Mouse (Mus musculus): ENCODE results near the gene Psmb3.
"Not testable (repeated sequence)": the region's sequence is repeated elsewhere in the genome, so short reads cannot be mapped to it uniquely, and the experiment has no call there.

Gene Psmb3

GRCm38 (mm10) chr11:97717369-97718280 lies 14.4 kb downstream of the Psmb3 start:
- no peak for DNase-seq (ENCODE audit: extremely low spot score)

DNA sequence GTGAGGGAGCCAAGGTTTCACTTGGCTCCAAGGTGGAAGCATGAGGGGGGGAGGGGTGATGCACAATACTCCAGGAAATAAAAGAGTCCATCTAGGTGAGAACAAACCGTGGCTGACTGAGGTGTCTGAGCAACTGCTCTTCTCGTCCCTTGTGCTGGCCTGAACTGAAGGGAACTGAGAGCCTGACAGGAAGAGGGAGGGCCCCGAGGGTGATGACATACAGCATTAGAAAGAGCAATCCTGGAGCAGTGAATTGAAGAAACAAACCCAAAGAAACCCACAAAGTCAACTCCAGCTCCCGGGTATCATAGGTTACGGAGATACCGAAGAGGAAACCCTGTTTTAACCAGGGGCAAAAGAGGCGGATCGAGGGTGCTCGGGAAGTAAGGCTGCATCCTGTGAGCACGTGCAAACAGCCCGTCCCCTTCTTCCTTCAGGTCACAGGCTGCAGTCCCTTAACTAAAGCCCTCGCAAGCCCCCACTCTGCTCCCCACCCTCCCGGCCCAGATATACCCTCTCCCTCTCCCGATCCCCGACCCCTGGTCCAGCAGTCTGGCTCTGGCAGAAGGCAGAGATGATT lies 15.2 kb downstream of the Psmb3 start:
- no peak for DNase-seq (ENCODE audit: extremely low spot score)

DNA sequence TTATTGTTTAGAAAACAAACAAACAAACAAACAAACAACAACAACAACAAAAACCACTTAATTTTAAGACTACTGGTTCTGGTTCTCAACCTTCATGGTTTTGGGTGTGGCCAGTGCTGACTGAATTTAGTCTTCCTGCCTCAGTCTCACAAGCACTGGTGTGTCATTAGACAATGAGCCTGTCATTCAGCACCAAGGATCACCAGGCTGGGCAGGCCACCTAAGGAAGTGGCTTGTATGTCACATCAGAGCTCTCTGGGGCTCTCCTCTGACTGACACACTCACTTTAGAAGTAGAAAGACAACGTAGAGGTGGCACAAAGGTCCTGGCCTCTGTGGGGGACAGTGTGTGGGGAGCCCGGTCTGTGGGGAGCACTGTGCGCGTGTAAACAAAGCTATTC lies 15.8 kb downstream of the Psmb3 start:
- DNase-seq (ENCODE audit: extremely low spot score) = no peak

DNA sequence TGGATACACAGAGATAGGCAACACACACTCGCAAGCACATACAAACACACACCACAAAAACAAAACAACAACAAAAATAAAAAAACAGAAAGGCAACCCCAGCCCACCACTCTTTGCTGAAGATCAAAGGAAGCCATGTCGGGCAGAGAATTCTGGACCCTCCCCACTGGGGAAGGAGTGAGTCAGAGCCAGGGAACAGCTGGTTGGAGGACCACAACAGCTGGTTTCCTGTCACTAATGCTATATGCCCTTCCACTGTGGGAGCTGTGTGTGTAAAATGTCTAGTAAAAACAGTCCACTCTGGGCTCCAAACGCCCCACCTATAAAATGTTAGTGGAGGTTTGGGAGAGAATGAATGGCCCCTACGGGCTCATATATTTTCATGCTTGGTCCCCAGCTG lies 18.1 kb downstream of the Psmb3 start:
- no peak for DNase-seq (ENCODE audit: extremely low spot score)

DNA sequence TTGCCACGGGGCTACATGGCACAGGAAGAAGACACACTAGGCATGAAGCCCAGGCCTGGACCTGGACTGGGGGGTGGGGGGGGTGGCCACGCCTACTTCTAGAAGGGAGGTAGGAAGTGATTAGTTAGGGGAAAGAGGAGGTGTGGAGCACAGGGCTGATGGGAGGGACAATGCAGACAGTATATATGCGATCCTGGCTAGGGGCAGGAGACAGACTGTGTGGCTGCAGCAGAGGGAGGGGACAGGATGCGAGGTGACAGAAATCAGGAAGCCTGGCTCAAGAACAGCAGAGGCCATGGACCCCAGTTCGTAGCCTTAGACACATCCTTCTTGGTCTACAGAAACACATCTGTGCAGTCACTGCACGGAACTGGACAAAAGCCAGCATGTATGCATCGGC lies 20.5 kb downstream of the Psmb3 start:
- no peak for DNase-seq (ENCODE audit: extremely low spot score)

DNA sequence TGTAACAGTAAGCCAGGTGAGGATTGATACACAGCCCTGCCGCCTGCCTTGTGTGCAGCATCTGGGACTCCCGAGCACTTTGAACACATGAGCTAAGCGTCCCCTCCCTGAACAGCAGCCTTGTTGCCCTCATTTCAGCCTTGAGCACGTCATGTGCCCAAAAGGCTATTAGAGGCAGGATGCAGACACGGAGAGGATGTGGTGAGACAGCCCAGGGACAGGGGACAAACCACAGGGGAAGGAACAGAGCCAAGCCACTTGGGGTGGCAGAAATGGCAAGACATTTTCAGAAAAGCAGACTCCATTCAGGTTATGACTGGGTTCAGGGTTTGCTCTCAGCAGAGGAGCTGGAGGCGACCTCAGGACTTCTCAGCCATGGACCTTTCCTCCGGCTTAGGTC lies 25.1 kb downstream of the Psmb3 start:
- DNase-seq (ENCODE audit: extremely low spot score) = no peak

GRCm38 (mm10) chr11:97728730-97729129 lies 25.5 kb downstream of the Psmb3 start:
- DNase-seq (ENCODE audit: extremely low spot score) = no peak

DNA sequence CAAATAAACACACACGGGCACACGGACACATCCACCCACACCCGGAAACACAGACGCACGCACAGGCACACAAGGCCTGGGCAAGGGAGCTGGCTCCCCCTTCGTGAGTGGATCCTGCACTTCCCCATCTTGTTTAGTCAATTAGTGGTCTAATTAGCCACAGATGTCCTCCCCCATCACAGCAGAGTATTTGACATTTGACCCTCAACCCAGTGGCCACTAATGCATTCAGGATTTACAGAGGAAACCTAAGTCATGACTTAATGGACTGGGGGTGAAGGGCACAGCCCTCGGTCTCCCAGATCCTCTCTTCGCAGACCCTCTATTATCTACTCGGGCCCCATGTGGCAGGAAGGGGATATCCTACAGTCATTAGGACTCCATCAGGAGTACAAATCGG lies 30.5 kb downstream of the Psmb3 start:
- peak; percentile 73 for DNase-seq (ENCODE audit: extremely low spot score)

GRCm38 (mm10) chr11:97734810-97735209 lies 31.6 kb downstream of the Psmb3 start:
- DNase-seq (ENCODE audit: extremely low spot score) = not testable (repeated sequence)

DNA sequence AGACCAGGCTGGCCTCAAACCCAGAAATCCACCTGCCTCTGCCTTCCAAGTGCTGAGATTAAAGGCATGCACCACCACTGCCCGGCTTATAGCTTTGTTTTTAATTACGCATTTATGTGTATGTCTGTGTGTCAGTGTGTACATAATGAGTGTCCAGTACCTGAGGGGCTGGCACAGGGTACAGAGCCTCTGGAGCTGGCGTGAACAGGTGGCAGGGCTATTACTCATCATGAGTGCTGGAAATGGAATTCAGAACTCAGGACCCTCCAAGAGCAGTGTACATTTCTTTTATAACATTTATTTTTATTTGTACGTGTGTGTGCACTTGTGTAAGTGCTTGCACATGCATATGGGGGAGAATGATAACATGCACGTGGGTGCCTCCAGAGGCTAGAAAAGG lies 33.4 kb downstream of the Psmb3 start:
- no peak for DNase-seq (ENCODE audit: extremely low spot score)

DNA sequence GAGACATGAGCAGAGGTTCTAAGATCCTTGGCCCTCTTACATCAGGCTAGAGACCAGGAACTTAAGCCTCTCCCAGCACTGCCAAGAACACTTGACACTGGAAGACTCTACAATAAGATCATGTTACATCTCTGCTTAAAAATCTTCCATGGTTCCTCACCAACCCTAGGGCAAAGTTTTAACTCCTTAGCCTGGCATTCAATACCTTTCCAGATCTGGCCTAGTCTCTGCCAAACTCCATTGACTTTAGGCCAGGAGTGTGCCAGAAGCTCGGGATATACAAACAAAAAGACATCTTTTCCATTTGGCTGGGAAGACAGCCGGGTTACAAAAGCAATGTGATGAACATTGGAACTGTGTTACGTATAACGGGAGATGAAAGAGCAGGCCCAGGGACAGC lies 34.4 kb downstream of the Psmb3 start:
- no peak for DNase-seq (ENCODE audit: extremely low spot score)

- no peak for DNase-seq (ENCODE audit: extremely low spot score)
Observed at GRCm38 (mm10) chr11:97738703-97739102, 35.5 kb downstream of the Psmb3 start.

DNA sequence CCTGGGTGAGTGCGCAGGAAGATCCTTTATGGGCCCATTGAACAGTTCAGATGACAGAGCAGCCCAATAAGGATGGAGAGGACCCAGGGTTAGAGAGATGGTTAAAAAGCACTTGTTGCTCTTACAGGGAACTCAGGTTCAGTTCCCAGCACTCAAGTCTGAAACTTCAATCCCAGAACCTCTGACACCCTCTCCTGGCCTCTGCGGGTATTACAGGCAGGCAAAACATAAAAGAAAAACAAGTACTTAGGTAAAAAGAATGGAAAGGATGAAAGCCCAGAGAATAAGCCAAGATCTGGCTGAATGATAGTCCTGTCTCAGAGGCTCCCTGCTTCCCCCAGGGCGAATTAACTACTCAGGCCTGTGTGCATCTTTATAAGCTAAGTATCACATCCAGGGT lies 36.0 kb downstream of the Psmb3 start:
- DNase-seq (ENCODE audit: extremely low spot score) = no peak

GRCm38 (mm10) chr11:97740190-97740589 lies 37.0 kb downstream of the Psmb3 start:
- DNase-seq (ENCODE audit: extremely low spot score) = no peak

DNA sequence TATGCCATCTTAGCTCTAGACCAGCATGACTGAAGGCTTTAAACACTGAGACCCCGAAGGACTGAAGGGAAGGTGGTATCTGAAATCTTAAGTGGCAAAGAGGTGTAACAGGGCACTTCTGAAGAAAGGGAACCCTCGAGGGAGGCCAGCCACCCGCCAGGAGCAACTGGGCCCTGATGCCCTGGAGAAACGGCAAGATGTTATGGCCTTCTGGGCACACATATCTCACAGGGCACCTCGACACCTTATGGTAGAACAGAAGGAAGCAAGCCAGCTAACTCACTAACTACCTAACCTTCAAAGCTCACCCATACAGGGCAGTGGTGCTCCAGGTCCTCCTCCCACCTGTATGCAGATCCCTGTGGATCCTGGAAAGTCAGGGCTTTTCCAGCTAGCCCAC lies 39.0 kb downstream of the Psmb3 start:
- DNase-seq (ENCODE audit: extremely low spot score) = no peak

- no peak for DNase-seq (ENCODE audit: extremely low spot score)
Observed at GRCm38 (mm10) chr11:97742591-97742990, 39.4 kb downstream of the Psmb3 start.

- DNase-seq (ENCODE audit: extremely low spot score) = no peak
Observed at GRCm38 (mm10) chr11:97743423-97743822, 40.2 kb downstream of the Psmb3 start.

DNA sequence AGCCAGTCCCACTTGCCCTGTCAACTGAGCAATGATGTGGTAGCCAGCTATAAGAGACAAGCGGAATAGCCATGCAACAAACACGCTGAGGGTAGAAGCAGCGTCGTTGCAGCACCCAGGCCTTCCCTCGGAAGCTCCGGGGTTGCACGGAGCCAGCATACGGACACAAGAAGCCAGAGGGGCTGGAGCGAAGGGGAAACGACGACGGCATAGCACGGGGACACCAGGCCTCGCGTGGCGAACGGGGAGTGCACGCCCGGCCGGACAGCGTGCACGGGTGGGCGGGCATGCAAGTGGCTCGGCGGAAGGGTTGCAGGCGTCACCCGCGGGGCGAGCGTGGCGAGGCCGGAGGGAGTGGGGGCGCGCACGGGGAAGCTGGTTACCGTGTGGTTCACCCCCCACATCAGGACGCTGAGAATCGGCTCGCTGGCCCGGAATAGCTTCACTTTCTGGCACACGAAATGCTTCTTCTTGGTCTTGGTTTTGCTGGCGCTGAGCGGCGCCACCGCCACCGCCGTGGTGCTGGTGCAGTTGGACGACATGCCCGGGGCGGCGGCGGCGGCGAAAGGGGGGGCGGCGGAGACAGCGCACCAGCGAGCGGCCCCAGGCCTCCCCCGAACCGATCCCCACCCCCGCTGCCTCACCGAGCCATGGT lies 41.0 kb downstream of the Psmb3 start, which contains the start of gene Pip4k2b:
Gene Pip4k2b, minus strand, starts transcription at position 642 of the 655 bp plus-strand sequence.
- DNase-seq (ENCODE audit: extremely low spot score) = no peak

- peak; percentile 100 for DNase-seq (ENCODE audit: extremely low spot score)
Observed at GRCm38 (mm10) chr11:97744718-97745330, 41.6 kb downstream of the Psmb3 start.

DNA sequence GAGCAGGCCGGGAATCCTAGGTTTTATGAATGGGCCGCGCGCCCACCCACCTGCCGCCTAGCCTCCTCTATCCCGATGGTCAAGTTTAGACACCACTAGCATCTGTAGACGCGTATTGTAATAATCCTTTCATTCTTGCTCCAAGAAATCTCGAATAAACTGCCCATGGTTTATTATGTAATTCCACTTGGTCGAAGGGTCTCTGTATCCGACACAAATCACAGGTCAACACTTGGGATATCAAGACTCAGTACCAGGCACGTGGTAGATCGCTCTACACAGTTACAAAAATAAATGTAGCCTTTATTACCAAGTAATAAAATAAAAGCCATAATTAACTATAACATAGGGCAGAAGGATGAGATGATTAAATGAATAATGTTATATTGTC lies 42.1 kb downstream of the Psmb3 start:
- no peak for DNase-seq (ENCODE audit: extremely low spot score)

GRCm38 (mm10) chr11:97747773-97748172 lies 44.6 kb downstream of the Psmb3 start:
- no peak for DNase-seq (ENCODE audit: extremely low spot score)

DNA sequence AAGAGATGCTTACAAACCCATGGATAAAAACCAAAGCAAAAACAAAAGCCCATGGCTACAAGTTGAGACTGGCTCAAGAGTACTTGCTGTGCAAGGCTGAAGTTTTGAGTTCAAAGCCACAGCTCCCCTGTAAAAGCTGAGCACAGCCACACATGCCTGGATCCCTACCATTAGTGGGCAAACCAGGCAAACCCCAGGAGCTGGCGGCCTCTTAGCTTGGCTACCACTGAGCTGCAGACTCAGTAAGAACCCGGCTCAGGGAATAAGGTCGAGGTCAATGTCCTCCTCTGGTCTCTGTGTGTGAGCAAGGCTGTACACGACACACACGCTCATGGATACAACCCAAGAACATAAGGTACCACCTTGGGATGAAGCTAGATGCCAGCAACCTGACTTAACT lies 45.3 kb downstream of the Psmb3 start:
- DNase-seq (ENCODE audit: extremely low spot score) = no peak

Data from embryo, embryonic 9.5 days (tissue).